Mouse (Mus musculus) cortical plate, adult 2 months (tissue): ENCODE measurements at regions not wholly inside any gene's neighbourhood (a gene's known extent, or its start where the extent isn't known, plus 50 kb on each side); places are given as distances from the start of the nearest gene placed in this dataset.

Source experiments
- CTCF ChIP-seq: fragments of 200-500 bp; IDR thresholded peaks from 2 replicates; pipeline ENCODE4 v1.5.1; 2011; ENCODE audit warnings: mild to moderate bottlenecking, control low read depth, low read length; ENCODE audit not compliant: insufficient read depth; ENCODE audit errors: extremely low read depth
- POLR2A ChIP-seq: fragments of 200-500 bp; IDR thresholded peaks from 2 replicates; pipeline ENCODE4 v1.6.1; 2011; ENCODE audit warnings: mild to moderate bottlenecking, low read length, control low read depth; ENCODE audit not compliant: insufficient read depth; ENCODE audit errors: extremely low read depth

DNA sequence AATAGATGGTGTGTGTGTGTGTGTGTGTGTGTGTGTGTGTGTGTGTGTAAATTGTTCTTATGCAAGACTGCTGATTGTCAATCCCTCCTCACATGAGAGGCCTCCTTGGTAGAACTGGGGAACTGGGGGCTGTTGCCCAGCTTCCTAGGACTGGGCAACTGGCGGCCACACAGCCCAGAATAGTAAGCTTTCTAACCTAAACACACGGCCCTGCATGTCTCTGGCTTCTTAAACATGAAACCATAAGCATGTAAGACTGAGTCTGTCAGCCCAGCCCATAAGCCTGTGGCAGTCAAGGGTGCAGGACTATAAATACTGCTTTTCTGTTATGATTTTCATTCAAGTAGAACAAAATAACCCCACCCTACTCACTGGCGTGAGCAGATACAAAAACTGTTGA lies 60.7 kb downstream of the Ifng start:
- TF ChIP-seq POLR2A (no peak), CTCF (no peak)
